10 mouse cellular contexts compared by ENCODE assay signal in the genomic region with DNA sequence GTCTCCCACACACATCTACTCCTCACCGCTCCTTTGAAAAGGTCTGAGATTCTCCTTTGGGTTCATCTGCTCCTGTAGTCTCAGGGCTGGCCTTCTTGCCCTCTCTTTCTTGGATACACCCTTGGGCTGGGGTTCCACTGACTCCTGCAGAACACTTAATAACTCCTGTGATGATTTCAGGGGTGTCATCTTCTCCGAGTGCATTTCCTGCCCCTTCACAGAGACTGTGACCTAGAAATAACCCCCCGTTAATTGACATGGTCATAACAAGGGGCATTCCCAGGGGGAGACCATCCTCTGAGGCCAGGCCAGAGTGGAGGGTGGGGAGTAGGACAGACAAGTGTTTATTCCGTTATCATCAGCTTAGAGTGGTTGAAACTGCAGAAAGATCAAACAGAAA. TPM values are rescaled to one million over a fixed set of nuclear protein-coding genes. Genes with fewer than 3 reads are reported as not detected.
DNase-seq lines count a peak whose midpoint lies in the region; ATAC-seq and TF ChIP-seq lines count a peak whose summit lies in the region.
"Had no signal": no experiment of that assay in that cellular context is flagged by ENCODE, and none has a peak within 500 bp of the region (broad histone marks: within the 10 kb centered on the region; RNA-seq: fewer than 3 reads in every experiment).

No protein-coding gene starts in this region.

- no peak for TF ChIP-seq CTCF in midbrain, postnatal 0 days (IDR thresholded peaks at IDR 0.05)

- H3K9me3 ChIP-seq in kidney, embryonic 16.5 days (ENCODE audit: low read length): no peaks in the 10 kb centered on the region
- H3K9me3 ChIP-seq in embryonic facial prominence, embryonic 14.5 days (ENCODE audit: control insufficient read depth, low read length): no peaks in the 10 kb centered on the region
- H3K9me3 ChIP-seq in midbrain, postnatal 0 days (ENCODE audit: low read length): no peaks in the 10 kb centered on the region

- H3K4me1 ChIP-seq in kidney, embryonic 16.5 days (ENCODE audit: insufficient read depth, low read length): peaks cover 21% of the 10 kb centered on the region
- H3K4me1 ChIP-seq in embryonic facial prominence, embryonic 14.5 days (ENCODE audit: control insufficient read depth, insufficient read depth, low read length): peaks cover 19% of the 10 kb centered on the region
- H3K4me1 ChIP-seq in midbrain, postnatal 0 days (ENCODE audit: insufficient read depth, low read length): peaks cover 13% of the 10 kb centered on the region

- H3K9ac ChIP-seq in kidney, embryonic 16.5 days (replicated peaks; ENCODE audit: low read length): peak overlapping the region; percentile 77
- peak overlapping the region; percentile 86 for H3K9ac ChIP-seq in embryonic facial prominence, embryonic 14.5 days (ENCODE audit: low read depth, low read length)
- peak overlapping the region; percentile 75; the same call in 1 of the 2 replicates for H3K9ac ChIP-seq in midbrain, postnatal 0 days (replicated peaks; ENCODE audit: low read length, poor library complexity, severe bottlenecking)

- DNase-seq in kidney, postnatal 14 days: no peak
- no peak for DNase-seq in embryonic facial prominence, embryonic 14.5 days (ENCODE audit: low spot score)
- DNase-seq in induced T-regulatory cell, adult 2 months (ENCODE audit: low read depth): peak; percentile 41
- no peak for DNase-seq in midbrain, postnatal 0 days (ENCODE audit: low spot score)
- DNase-seq in right cerebral cortex, adult 2 months (ENCODE audit: low spot score in 2 of 2): no peak
- no peak for DNase-seq in spleen, adult 12 weeks (ENCODE audit: low spot score)
- no peak for DNase-seq in gastrocnemius, adult 8-10 months (ENCODE audit: low spot score in 2 of 2)

- H3K27ac ChIP-seq in kidney, embryonic 16.5 days (ENCODE audit: low read length): no peak overlapping the region
- H3K27ac ChIP-seq in embryonic facial prominence, embryonic 14.5 days (replicated peaks; ENCODE audit: low read depth, low read length): no peak overlapping the region
- no peak overlapping the region for H3K27ac ChIP-seq in midbrain, postnatal 0 days (ENCODE audit: low read depth, low read length)

- ATAC-seq in kidney, embryonic 16.5 days (ENCODE audit: low FRiP score, low TSS enrichment): no peak
- ATAC-seq in embryonic facial prominence, embryonic 14.5 days (ENCODE audit: low read depth): no peak
- ATAC-seq in midbrain, postnatal 0 days (ENCODE audit: low FRiP score): no peak
- ATAC-seq: Patski had no signal

- H3K4me2 ChIP-seq in kidney, embryonic 16.5 days (replicated peaks; ENCODE audit: low read depth, low read length): peak overlapping the region; percentile 96
- peak overlapping the region; percentile 78 for H3K4me2 ChIP-seq in embryonic facial prominence, embryonic 14.5 days (ENCODE audit: low read depth, low read length)
- H3K4me2 ChIP-seq in midbrain, postnatal 0 days (ENCODE audit: low read depth, low read length, poor library complexity, severe bottlenecking): peak overlapping the region; percentile 87

- WGBS in kidney, embryonic 16.5 days: 31% methylated on average over 4 of the region's 4 CpGs
- 46% methylated on average over 4 of the region's 4 CpGs for WGBS in embryonic facial prominence, embryonic 14.5 days
- WGBS in midbrain, postnatal 0 days: 65% methylated on average over 4 of the region's 4 CpGs

- H3K36me3 ChIP-seq in kidney, embryonic 16.5 days (ENCODE audit: insufficient read depth, low read length): peaks cover 8% of the 10 kb centered on the region
- peaks cover 34% of the 10 kb centered on the region for H3K36me3 ChIP-seq in embryonic facial prominence, embryonic 14.5 days (ENCODE audit: control insufficient read depth, insufficient read depth, low read length)
- peaks cover 7% of the 10 kb centered on the region for H3K36me3 ChIP-seq in midbrain, postnatal 0 days (ENCODE audit: insufficient read depth, low read length)

- H3K27me3 ChIP-seq in kidney, embryonic 16.5 days (ENCODE audit: insufficient read depth, low read length): no peaks in the 10 kb centered on the region
- no peaks in the 10 kb centered on the region for H3K27me3 ChIP-seq in embryonic facial prominence, embryonic 14.5 days (replicated peaks; ENCODE audit: control insufficient read depth, insufficient read depth, low read length)
- no peaks in the 10 kb centered on the region for H3K27me3 ChIP-seq in midbrain, postnatal 0 days (ENCODE audit: insufficient read depth, low read length)
- H3K27me3 ChIP-seq: Patski had no signal

- peak overlapping the region; percentile 56 for H3K4me3 ChIP-seq in kidney, embryonic 16.5 days (ENCODE audit: low read length)
- peak overlapping the region; percentile 87 for H3K4me3 ChIP-seq in embryonic facial prominence, embryonic 14.5 days (ENCODE audit: low read depth, low read length)
- H3K4me3 ChIP-seq in midbrain, postnatal 0 days (ENCODE audit: low read depth, low read length): peak overlapping the region; percentile 79; the same call in 1 of the 2 replicates

RNA-seq across cellular contexts. Expression of gene Tubgcp4, which starts 1.3 kb away (rescaled TPM):
- polyA plus RNA-seq in kidney, embryonic 16.5 days (2015; fragmentation: Nextera tagmentation; extraction: Ambion mirVana): 56.9 and 69.4 TPM in 2 replicates
- 39.5 and 41.6 TPM in 2 replicates for polyA plus RNA-seq in embryonic facial prominence, embryonic 14.5 days (2014; fragmentation: Nextera tagmentation; extraction: Ambion mirVana)
- total RNA-seq in midbrain, postnatal 0 days (2014; rRNA removed): 35.8 and 38.2 TPM in 2 replicates
- polyA plus RNA-seq in midbrain, postnatal 0 days (2015; fragmentation: Nextera tagmentation; extraction: Ambion mirVana): 21.2 and 23.0 TPM in 2 replicates
- 10 to 100 TPM; 10.2 to 16.5 (median 11.7) TPM for total RNA-seq in gastrocnemius, adult 8-10 months (2022)

RNA-seq across cellular contexts. Expression of gene Zscan29, which starts 1.8 kb away (rescaled TPM):
- 12.1 and 15.6 TPM in 2 replicates for polyA plus RNA-seq in kidney, embryonic 16.5 days (2015; fragmentation: Nextera tagmentation; extraction: Ambion mirVana)
- 7.3 and 7.4 TPM in 2 replicates for polyA plus RNA-seq in embryonic facial prominence, embryonic 14.5 days (2014; fragmentation: Nextera tagmentation; extraction: Ambion mirVana)
- 6.5 and 7.2 TPM in 2 replicates for total RNA-seq in midbrain, postnatal 0 days (2014; rRNA removed)
- 4.5 and 4.8 TPM in 2 replicates for polyA plus RNA-seq in midbrain, postnatal 0 days (2015; fragmentation: Nextera tagmentation; extraction: Ambion mirVana)
- 1 to 10 TPM; 3.8 to 4.9 (median 4.5) TPM for total RNA-seq in gastrocnemius, adult 8-10 months (2022)

RNA-seq across cellular contexts. Expression of gene Lcmt2, which starts 28.7 kb away (rescaled TPM):
- 26.3 and 28.4 TPM in 2 replicates for polyA plus RNA-seq in kidney, embryonic 16.5 days (2015; fragmentation: Nextera tagmentation; extraction: Ambion mirVana)
- 14.9 and 16.9 TPM in 2 replicates for polyA plus RNA-seq in embryonic facial prominence, embryonic 14.5 days (2014; fragmentation: Nextera tagmentation; extraction: Ambion mirVana)
- 10.0 and 11.2 TPM in 2 replicates for total RNA-seq in midbrain, postnatal 0 days (2014; rRNA removed)
- 13.5 and 14.8 TPM in 2 replicates for polyA plus RNA-seq in midbrain, postnatal 0 days (2015; fragmentation: Nextera tagmentation; extraction: Ambion mirVana)
- total RNA-seq in gastrocnemius, adult 8-10 months (2022): 1 to 10 TPM; 3.5 to 5.0 (median 4.0) TPM

RNA-seq across cellular contexts. Expression of gene Adal, which starts 28.9 kb away (rescaled TPM):
- polyA plus RNA-seq in kidney, embryonic 16.5 days (2015; fragmentation: Nextera tagmentation; extraction: Ambion mirVana): 23.9 and 26.2 TPM in 2 replicates
- polyA plus RNA-seq in embryonic facial prominence, embryonic 14.5 days (2014; fragmentation: Nextera tagmentation; extraction: Ambion mirVana): 20.3 and 20.4 TPM in 2 replicates
- total RNA-seq in midbrain, postnatal 0 days (2014; rRNA removed): 17.1 and 21.7 TPM in 2 replicates
- 18.2 and 19.1 TPM in 2 replicates for polyA plus RNA-seq in midbrain, postnatal 0 days (2015; fragmentation: Nextera tagmentation; extraction: Ambion mirVana)
- 10 to 100 TPM; 13.4 to 18.9 (median 17.1) TPM for total RNA-seq in gastrocnemius, adult 8-10 months (2022)

RNA-seq across cellular contexts. Expression of gene Tgm7, which starts 59.6 kb away (rescaled TPM):
- polyA plus RNA-seq in kidney, embryonic 16.5 days (2015; fragmentation: Nextera tagmentation; extraction: Ambion mirVana): 0.28 and 0.30 TPM in 2 replicates
- polyA plus RNA-seq in embryonic facial prominence, embryonic 14.5 days (2014; fragmentation: Nextera tagmentation; extraction: Ambion mirVana): not detected in 2 replicates
- total RNA-seq in midbrain, postnatal 0 days (2014; rRNA removed): not detected in 2 replicates
- not detected in 2 replicates for polyA plus RNA-seq in midbrain, postnatal 0 days (2015; fragmentation: Nextera tagmentation; extraction: Ambion mirVana)
- total RNA-seq in gastrocnemius, adult 8-10 months (2022): not detected
- polyA plus RNA-seq: lung, adult 2 months; Patski had no signal
